Mouse (Mus musculus) adrenal gland, adult 8-10 months (tissue): ENCODE results near the gene Slc22a15. TPM values are rescaled to one million over a fixed set of nuclear protein-coding genes. Genes with fewer than 3 reads are reported as not detected.

Source experiments
- DNase-seq: peaks from one replicate; pipeline ENCODE4 v3.0.0; 2022
- total RNA-seq, 4 experiments: library from RNA; stranded (reverse); gene quantifications; 2 replicates each; pipeline ENCODE4 v1.2.4; 2022

The Slc22a15 gene
- total RNA-seq, 4 experiments from 2014 or later = 6.7 to 18.1 (median 12.5) TPM

DNA sequence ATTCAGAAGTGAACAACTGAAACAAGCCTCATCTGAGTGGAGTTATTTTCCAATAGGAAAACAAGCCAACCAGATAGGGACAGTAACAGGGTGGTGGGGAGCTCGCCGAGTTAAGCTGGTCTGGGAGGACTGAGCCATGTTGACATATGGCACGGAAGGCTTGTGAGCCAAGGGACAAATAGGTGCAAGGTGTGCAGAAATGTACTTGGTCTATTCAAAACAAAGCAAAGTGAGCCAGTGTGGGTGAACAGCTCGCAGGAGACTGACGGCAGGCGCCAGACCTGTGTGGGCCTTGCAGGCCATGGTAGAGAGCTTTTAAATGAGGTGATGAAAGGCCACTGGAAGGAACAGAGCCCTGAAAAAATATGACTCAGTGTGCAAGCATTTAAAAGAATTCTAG is 116.6 kb downstream of the Slc22a15 start:
- no peak for DNase-seq

DNA sequence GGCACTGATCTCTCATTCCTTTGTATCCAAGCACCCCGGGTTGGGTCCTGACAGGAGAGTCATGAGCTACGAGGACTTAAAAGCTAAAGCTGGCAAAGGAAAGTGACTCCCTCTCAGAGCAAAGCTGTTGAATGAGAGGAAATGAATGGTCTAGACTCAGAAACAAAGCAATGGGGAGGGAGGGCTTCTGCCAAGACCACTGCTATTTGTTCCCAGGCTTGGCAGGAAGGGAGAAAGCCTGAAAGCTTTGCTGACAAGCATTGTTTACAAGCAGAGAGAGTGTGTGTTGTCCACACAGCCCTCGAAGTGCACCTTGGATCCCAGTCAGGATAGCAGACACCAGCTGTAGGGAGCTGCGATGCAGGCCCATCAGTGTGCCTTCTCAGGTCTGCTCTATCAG is 117.3 kb downstream of the Slc22a15 start:
- no peak for DNase-seq

DNA sequence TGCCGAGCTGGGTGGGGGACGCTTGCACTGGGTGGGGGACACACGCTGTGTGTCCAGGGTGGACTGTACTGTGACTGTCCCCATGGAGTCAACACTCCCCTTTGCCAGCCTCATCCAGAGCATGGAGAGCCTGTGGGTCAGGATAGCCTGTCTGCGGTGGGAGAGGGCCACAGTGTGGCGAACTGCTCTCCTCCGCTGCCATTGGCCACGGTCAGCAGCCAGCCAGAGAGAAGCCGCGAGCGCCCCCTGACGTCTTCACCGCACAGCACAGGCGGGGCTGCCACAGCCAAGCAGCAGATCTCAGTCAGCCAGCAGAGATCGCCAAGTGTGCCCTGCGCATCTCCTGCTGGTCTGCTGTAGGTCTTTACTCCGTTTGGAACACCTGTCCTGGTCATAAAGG is 118.1 kb downstream of the Slc22a15 start:
- DNase-seq = peak; percentile 88

Other genes with a start within 250 kb of the Slc22a15 start
- gene Mab21l3, start 75.5 kb downstream of the Slc22a15 start, total RNA-seq = 1 to 10 TPM in 2 of 4 experiments, under 1 TPM in 1, not detected in 1; 0.35 to 2.2 (median 1.5) TPM
- gene Nhlh2, start 85.6 kb upstream of the Slc22a15 start, total RNA-seq = not detected
- 1 to 10 TPM in 3 of 4 experiments, under 1 TPM in 1; 0.54 to 1.3 (median 1.2) TPM for gene Casq2, start 162.0 kb upstream of the Slc22a15 start, total RNA-seq